Mouse (Mus musculus) C2C12 (cell line): ENCODE measurements around the gene Lrrtm3. TPM values are rescaled to one million over a fixed set of nuclear protein-coding genes. Genes with fewer than 3 reads are reported as not detected.

Source experiments
- H3K27me3 ChIP-seq: one replicate; pipeline ENCODE4 v1.6.1; 2011; ENCODE audit not compliant: control insufficient read depth, insufficient read depth, insufficient read length
- H3K36me3 ChIP-seq: one replicate; pipeline ENCODE4 v1.6.1; 2011; ENCODE audit not compliant: control insufficient read depth, insufficient read depth
- H3K4me3 ChIP-seq: one replicate; pipeline ENCODE4 v1.5.1; 2011; ENCODE audit warnings: mild to moderate bottlenecking, control low read depth; ENCODE audit not compliant: poor library complexity, insufficient read depth, severe bottlenecking
- H3K79me2 ChIP-seq: one replicate; pipeline ENCODE4 v1.6.1; 2011; ENCODE audit not compliant: control insufficient read depth, insufficient read depth
- H3K79me3 ChIP-seq: one replicate; pipeline ENCODE4 v1.6.1; 2011; ENCODE audit warnings: low read depth, control low read depth
- H3ac ChIP-seq: one replicate; pipeline ENCODE3; 2011; ENCODE audit warnings: low read depth; ENCODE audit not compliant: control insufficient read depth, insufficient read length
- CEBPB ChIP-seq: IDR thresholded peaks from one replicate; pipeline ENCODE4 v1.6.1; 2011; ENCODE audit warnings: low read depth, mild to moderate bottlenecking, control low read depth, moderate library complexity
- CTCF ChIP-seq: IDR thresholded peaks from one replicate; pipeline ENCODE4 v1.5.1; 2011; ENCODE audit not compliant: control insufficient read depth, insufficient read depth, insufficient read length
- FOSL1 ChIP-seq: IDR thresholded peaks from one replicate; pipeline ENCODE4 v1.8.0; 2011; ENCODE audit warnings: mild to moderate bottlenecking, low read length; ENCODE audit not compliant: poor library complexity, insufficient read depth, severe bottlenecking
- MAX ChIP-seq: IDR thresholded peaks from one replicate; pipeline ENCODE4 v1.6.1; 2011; ENCODE audit warnings: mild to moderate bottlenecking, control low read depth
- MYOD1 ChIP-seq: IDR thresholded peaks from one replicate; pipeline ENCODE4 v1.6.1; 2011; ENCODE audit warnings: low read depth; ENCODE audit not compliant: control insufficient read depth, insufficient read length
- MYOG ChIP-seq: IDR thresholded peaks from one replicate; pipeline ENCODE4 v1.6.1; 2011; ENCODE audit not compliant: control insufficient read depth, insufficient read length; ENCODE audit errors: extremely low read depth
- USF1 ChIP-seq: IDR thresholded peaks from one replicate; pipeline ENCODE4 v1.6.1; 2011; ENCODE audit warnings: low read depth, mild to moderate bottlenecking, control low read depth, moderate library complexity
- long read RNA-seq, 2 experiments: library from polyadenylated mRNA; unstranded; transcript quantifications; one replicate each; pipeline ENCODE4 v2.0.0; 2019 to 2020
- polyA plus RNA-seq: library from polyadenylated mRNA; unstranded; fragments of >200 nt; fragmentation: generic; extraction: Trizol; gene quantifications from one replicate; pipeline ENCODE4 v1.2.1, GENCODE M21; 2012; ENCODE audit warnings: missing spikeins

Gene Lrrtm3
- polyA plus RNA-seq: not detected
- long read RNA-seq, experiment 1: 0 reads
- long read RNA-seq, experiment 2: 0 reads

- TF ChIP-seq USF1 (no peak), CTCF (peak; percentile 30), FOSL1 (no peak), MYOG (no peak), MAX (no peak), MYOD1 (no peak), CEBPB (no peak)
- Histone ChIP-seq H3K4me3 (no peak within 1 kb of the TSS), H3K27me3 (no peaks in the 10 kb centered on the region), H3K79me2 (no peaks in the 10 kb centered on the region), H3K36me3 (no peaks in the 10 kb centered on the region), H3K79me3 (no peaks in the 10 kb centered on the region), H3ac (no peak within 1 kb of the TSS)
Measured at GRCm38 (mm10) chr10:64089680-64090460, at the start of gene Lrrtm3. Lrrtm3 (minus strand) TSS chr10:64090277.

GRCm38 (mm10) chr10:64135481-64135880, 45.4 kb upstream of the Lrrtm3 start:
- Histone ChIP-seq H3K4me3 (no peak overlapping the region), H3ac (no peak overlapping the region), H3K36me3 (no peaks in the 10 kb centered on the region), H3K79me2 (no peaks in the 10 kb centered on the region), H3K79me3 (no peaks in the 10 kb centered on the region), H3K27me3 (no peaks in the 10 kb centered on the region)
- TF ChIP-seq CEBPB: no peak
- no peak for TF ChIP-seq MYOD1
- no peak for TF ChIP-seq USF1
- no peak for TF ChIP-seq MYOG
- TF ChIP-seq MAX: no peak
- TF ChIP-seq CTCF: no peak
- TF ChIP-seq FOSL1: no peak

- Histone ChIP-seq H3ac (no peak overlapping the region), H3K79me2 (no peaks in the 10 kb centered on the region), H3K36me3 (no peaks in the 10 kb centered on the region), H3K4me3 (no peak overlapping the region), H3K79me3 (no peaks in the 10 kb centered on the region), H3K27me3 (no peaks in the 10 kb centered on the region)
- TF ChIP-seq CTCF: no peak
- no peak for TF ChIP-seq FOSL1
- TF ChIP-seq MYOD1: no peak
- no peak for TF ChIP-seq USF1
- TF ChIP-seq CEBPB: no peak
- no peak for TF ChIP-seq MYOG
- no peak for TF ChIP-seq MAX
Measured at GRCm38 (mm10) chr10:64133461-64133860, 43.4 kb upstream of the Lrrtm3 start.

- no peak overlapping the region for H3ac ChIP-seq
- TF ChIP-seq MYOD1 (no peak), USF1 (no peak), MYOG (no peak), CTCF (no peak), MAX (no peak)
- H3K27me3 ChIP-seq: no peaks in the 10 kb centered on the region
- H3K79me2 ChIP-seq: no peaks in the 10 kb centered on the region
- no peak overlapping the region for H3K4me3 ChIP-seq
- H3K36me3 ChIP-seq: no peaks in the 10 kb centered on the region
- no peaks in the 10 kb centered on the region for H3K79me3 ChIP-seq
Measured at GRCm38 (mm10) chr10:64130397-64131150, 40.5 kb upstream of the Lrrtm3 start.

- no peak overlapping the region for H3K4me3 ChIP-seq
- TF ChIP-seq MYOD1 (no peak), MYOG (no peak)
- H3K27me3 ChIP-seq: no peaks in the 10 kb centered on the region
- H3K79me3 ChIP-seq: no peaks in the 10 kb centered on the region
- H3K36me3 ChIP-seq: no peaks in the 10 kb centered on the region
- no peaks in the 10 kb centered on the region for H3K79me2 ChIP-seq
- H3ac ChIP-seq: no peak overlapping the region
Measured at GRCm38 (mm10) chr10:64118833-64119232, 28.8 kb upstream of the Lrrtm3 start.

GRCm38 (mm10) chr10:64115246-64115645, 25.2 kb upstream of the Lrrtm3 start:
- Histone ChIP-seq H3ac (no peak overlapping the region), H3K79me2 (no peaks in the 10 kb centered on the region), H3K4me3 (no peak overlapping the region), H3K79me3 (no peaks in the 10 kb centered on the region), H3K36me3 (no peaks in the 10 kb centered on the region), H3K27me3 (no peaks in the 10 kb centered on the region)
- TF ChIP-seq CTCF: no peak
- no peak for TF ChIP-seq MAX
- no peak for TF ChIP-seq MYOG
- no peak for TF ChIP-seq FOSL1
- TF ChIP-seq MYOD1: no peak
- TF ChIP-seq USF1: no peak
- TF ChIP-seq CEBPB: no peak
